Mouse (Mus musculus) embryonic stem cell, embryonic (primary cell): Measurements from ENCODE around the gene Polr3h.

Experiments
- CTCF ChIA-PET, 4 experiments: fragments of 300-600 bp in 2 of 4; fragments of 350-600 bp in 2 of 4; sonication (Branson Sonifier 250); formaldehyde crosslinking; loops; one replicate each; lab custom pipeline; 2022; ENCODE audit warnings: inconsistent platforms in 2 of 4; lab: Charles Lee
- POLR2A ChIA-PET, 4 experiments: fragments of 300-600 bp in 2 of 4; fragments of 350-600 bp in 2 of 4; sonication (Branson Sonifier 250); formaldehyde crosslinking; loops; one replicate each; lab custom pipeline; 2022; ENCODE audit warnings: antibody characterized with exemption in 4 of 4, inconsistent platforms in 1 of 4; lab: Charles Lee

Gene Polr3h

DNA sequence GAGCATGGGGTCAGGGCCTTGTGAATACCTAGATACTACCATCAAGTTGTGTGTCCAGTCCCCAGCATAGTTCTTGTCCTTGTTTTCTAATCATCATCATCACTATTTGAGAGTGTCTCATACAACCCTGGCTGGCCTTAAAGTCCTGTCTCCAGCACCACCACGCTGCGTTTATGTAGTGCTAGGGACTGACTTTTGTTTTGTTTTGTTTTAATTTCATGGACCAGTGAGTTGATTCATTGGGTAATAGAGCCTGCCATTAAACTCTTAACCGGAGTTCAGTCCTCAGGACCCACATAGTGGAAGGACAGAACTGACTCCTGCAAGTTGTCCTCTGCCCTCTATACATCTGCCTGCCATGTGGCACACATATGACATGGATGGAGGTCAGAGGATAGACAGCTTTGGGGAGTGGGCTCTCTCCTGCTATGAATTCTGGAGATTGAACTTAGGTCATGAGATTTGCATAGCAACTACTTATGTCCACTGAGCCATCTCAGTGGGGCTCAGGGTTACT is 40.6 kb downstream of the Polr3h start:
- ChIA-PET POLR2A (interaction anchor here in 3 of 4 experiments (0.7 to 13.6 kb wide), 12 partner anchors 9 to 75 kb away, joined by 3 to 151 read pairs (median 4); partner anchors contain the start of genes Aco2 (in 2 of the 3) and Phf5a (in 2 of the 3)), CTCF (interaction anchor here in 3 of 4 experiments (0.8 to 2.1 kb wide), 3 partner anchors 19 kb away, joined by 3 to 9 read pairs (median 8); no protein-coding TSS in a partner anchor)

DNA sequence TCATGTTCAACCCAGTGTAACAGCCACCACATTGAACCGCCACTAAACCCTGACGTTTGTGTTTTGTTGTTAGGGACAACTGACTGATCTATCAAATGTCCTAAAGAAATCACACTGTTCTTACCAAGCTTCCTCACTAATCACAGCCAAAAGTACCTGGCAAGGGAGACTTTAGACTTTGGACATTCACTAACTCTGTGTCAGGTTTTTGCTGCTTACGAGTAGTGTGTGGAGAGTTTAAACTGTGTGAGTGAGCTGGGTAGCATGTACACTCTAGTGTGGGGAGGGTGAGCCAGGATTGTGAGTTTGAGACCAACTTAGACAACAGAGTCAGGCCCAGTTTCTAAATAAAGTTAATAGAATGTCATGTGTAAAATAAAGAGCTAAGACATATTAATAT is 43.7 kb downstream of the Polr3h start:
- ChIA-PET POLR2A (interaction anchor here in 2 of 4 experiments (0.8 to 5.4 kb wide), 8 partner anchors 9 to 71 kb away, joined by 3 to 63 read pairs (median 4); partner anchors contain the start of genes Aco2 (in 2 of the 2), Phf5a (in 2 of the 2) and Polr3h (in 1 of the 2)), CTCF (interaction anchor here in 1 of 4 experiments (1.4 kb wide), 1 partner anchor 23 kb away, joined by 4 read pairs; no protein-coding TSS in a partner anchor)

DNA sequence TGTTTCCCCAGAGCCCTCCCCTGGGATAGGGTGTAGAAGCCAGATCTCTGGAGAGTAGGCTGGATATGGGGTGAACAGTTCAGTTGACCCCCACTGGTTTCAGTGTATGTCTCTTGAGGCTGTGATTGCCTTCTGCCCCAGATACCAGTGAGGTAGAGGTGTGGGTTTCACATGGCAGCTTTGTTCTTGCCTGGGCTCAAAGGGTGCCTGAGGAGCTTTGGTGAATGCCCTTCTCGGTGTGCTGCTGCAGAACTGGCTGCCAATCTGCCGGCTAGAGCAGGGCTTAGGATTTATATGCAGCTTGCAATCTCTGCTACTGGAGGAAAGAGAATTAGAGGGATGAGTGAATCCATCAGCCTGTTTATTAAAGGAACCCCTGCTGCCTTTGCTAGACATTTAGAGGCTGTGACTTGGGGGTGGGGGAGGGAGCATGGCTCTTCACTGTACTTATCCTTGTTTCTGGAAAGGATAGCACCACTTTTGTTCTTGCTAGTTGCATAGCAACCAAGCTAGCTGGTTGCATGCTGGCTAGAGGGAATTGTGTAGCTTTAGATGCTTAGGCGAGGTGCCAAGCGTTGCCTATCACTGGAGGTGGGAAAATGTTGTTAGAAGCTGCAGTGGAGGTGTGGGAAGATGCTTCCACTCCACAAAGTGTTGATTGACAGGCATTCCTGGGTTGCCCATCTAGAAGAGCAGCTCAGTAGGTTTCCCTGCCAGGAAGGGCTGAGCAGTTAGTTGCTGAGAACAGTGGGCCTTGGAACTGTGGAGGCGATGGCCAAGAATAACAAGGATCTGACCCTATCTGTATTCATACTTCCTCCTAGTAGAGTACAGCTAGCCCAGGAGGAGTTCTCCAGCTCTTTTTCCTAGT is 46.3 kb downstream of the Polr3h start:
- ChIA-PET POLR2A (interaction anchor here (0.6 to 5.4 kb wide), 26 partner anchors 8 to 133 kb away, joined by 3 to 63 read pairs (median 4); partner anchors contain the start of genes Phf5a (in 2 of the 4), Tob2 (in 2 of the 4), Aco2 (in 1 of the 4) and Polr3h (in 1 of the 4)), CTCF (interaction anchor here in 3 of 4 experiments (0.6 to 1.7 kb wide), 7 partner anchors 25 to 390 kb away, joined by 3 to 11 read pairs (median 4); no protein-coding TSS in a partner anchor)

DNA sequence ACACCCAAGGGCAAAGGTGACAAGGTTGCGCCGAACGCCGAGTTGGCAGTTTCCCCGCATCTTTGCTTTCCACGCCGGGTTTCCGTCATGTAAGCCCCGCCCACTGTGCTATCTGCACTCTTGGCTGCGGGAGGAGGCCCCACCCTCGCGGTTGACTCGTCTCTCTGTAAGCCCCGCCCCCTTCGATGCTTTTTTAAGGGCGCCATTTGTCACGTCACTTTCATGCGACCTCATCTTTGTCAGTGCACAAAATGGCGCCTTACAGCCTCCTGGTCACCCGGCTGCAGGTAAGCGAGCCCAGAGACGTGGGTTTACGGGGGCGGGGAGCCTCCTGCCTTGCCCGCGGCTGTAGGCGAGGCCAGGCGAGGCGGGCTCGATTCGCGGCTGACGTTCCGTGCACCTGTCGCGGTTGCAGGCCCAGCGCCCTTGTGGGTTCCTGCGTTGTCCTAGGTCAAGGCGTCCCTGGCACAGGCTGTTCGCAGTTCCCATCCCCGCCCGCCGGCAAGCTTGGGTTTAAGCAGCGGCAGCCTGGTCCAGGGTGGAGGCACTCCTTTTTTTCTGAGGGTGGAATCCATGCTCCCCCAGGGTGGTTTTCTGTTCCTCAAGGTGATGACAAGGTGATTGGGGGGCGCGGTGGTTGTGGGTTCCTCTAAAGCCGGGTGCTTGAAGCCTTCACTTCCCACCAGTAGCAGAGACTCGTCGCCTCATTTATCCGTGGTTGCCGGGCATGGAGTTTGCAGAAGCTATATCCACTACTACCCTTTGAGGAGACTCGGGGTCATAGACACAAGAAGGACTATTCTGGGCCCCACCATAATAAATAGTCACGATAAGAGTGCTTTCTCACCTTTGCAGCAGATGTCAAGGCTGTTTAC is 53.5 kb downstream of the Polr3h start, which contains the start of gene Aco2:
Gene Aco2 (plus strand): TSS at position 48 of the 875 bp plus-strand sequence.
- ChIA-PET POLR2A (interaction anchor here in 3 of 4 experiments (0.6 to 10.5 kb wide), 78 partner anchors 7 to 1796 kb away, joined by 3 to 218 read pairs (median 5); partner anchors contain the start of genes Tob2 (in 3 of the 3), Polr3h (in 2 of the 3), Rbx1 (in 2 of the 3) and Ep300 (in 1 of the 3)), CTCF (interaction anchor here (0.7 to 1.5 kb wide), 7 partner anchors 11 to 41 kb away, joined by 3 to 7 read pairs (median 4); no protein-coding TSS in a partner anchor)

DNA sequence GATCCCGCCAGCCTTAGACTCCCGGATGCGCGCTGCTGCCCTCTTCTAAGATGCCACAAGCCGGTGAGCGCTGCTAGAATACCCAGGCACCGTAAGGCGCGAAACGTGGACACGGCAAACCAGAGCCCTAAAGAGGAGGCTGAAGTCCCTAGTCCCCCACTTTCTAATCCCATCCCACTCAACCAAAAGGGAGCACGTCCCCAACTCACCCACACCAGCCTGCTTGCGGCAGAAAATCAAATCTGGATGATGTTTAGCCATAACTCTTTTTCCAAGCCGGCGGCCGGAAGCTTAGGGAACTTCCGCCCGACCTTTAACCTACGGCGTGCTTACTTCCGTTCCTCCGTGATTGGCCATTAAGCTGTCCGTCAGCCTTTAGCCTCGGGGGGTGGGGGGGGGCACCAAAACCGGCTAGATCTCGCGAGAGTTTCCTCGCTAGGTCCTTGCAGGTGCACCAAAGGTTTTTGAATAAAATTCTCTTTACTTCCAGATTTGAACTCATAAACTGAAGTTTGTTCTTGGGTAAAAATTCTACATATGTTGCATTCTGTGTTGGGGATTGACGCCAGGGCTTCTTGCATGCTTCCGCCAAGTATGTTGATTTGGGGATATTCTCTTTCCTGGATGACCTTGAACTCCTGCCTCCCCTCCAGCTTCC is 54.3 kb downstream of the Polr3h start, which contains the start of gene Phf5a:
Gene Phf5a (minus strand): TSS at position 308 of the 658 bp plus-strand sequence.
- ChIA-PET CTCF (interaction anchor here in 3 of 4 experiments (0.6 to 1.5 kb wide), 5 partner anchors 10 to 41 kb away, joined by 3 to 7 read pairs (median 5); no protein-coding TSS in a partner anchor), POLR2A (interaction anchor here in 3 of 4 experiments (0.6 to 10.5 kb wide), 86 partner anchors 8 to 1795 kb away, joined by 3 to 218 read pairs (median 5); partner anchors contain the start of genes Tob2 (in 3 of the 3), Polr3h (in 2 of the 3), Rbx1 (in 2 of the 3) and Ep300 (in 1 of the 3))

DNA sequence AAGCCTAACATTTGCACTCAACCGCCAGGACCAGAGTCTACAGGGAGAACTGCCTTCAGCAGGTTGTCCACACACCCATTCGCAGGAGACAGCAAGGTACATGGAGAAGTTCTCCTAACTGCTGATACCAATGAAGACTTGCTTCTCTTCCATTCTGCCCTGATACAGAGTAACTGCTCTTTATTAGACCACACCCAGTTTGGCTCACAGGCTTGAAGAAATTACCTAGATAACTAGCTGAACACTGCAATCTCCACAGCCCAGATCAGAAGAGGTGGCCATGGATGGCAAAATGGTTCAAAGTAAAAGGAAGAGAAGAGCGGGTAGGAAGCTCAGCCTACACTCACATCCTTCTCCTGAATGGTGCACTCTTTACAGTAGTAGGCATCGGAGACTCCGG is 56.1 kb downstream of the Polr3h start:
- CTCF ChIA-PET, result interaction anchor here in 1 of 4 experiments (0.7 kb wide), 1 partner anchor 38 kb away, joined by 6 read pairs; no protein-coding TSS in a partner anchor
- POLR2A ChIA-PET, result interaction anchor here in 3 of 4 experiments (0.6 to 16.6 kb wide), 11 partner anchors 9 to 141 kb away, joined by 3 to 218 read pairs (median 8); partner anchors contain the start of gene Tob2 (in 1 of the 3)

DNA sequence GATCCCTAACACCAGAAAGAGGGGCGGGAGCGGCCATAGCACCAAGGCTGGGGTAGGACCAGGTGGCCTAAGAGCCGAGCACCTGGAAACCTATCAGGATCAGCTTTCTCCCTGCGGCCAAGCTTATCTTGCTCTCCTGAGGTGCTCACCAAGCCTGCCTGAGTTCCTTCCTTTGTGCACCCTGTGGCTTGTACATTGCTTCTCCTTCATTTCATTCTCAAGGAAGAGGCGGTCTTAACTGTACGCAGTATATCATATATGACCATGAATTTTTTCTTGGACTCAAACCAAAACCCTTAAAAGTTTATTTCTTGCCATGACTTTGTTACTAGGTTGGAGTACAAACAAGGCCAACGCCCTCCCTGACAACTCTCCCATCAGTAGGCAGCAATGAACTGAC is 61.8 kb downstream of the Polr3h start:
- ChIA-PET CTCF (interaction anchor here in 1 of 4 experiments (0.6 to 1.7 kb wide), 2 partner anchors 33 to 41 kb away, joined by 3 to 7 read pairs; no protein-coding TSS in a partner anchor), POLR2A (interaction anchor here in 2 of 4 experiments (0.8 to 16.6 kb wide), 17 partner anchors 6 to 344 kb away, joined by 3 to 218 read pairs (median 5); partner anchors contain the start of genes Aco2 (in 1 of the 2) and Phf5a (in 1 of the 2))

DNA sequence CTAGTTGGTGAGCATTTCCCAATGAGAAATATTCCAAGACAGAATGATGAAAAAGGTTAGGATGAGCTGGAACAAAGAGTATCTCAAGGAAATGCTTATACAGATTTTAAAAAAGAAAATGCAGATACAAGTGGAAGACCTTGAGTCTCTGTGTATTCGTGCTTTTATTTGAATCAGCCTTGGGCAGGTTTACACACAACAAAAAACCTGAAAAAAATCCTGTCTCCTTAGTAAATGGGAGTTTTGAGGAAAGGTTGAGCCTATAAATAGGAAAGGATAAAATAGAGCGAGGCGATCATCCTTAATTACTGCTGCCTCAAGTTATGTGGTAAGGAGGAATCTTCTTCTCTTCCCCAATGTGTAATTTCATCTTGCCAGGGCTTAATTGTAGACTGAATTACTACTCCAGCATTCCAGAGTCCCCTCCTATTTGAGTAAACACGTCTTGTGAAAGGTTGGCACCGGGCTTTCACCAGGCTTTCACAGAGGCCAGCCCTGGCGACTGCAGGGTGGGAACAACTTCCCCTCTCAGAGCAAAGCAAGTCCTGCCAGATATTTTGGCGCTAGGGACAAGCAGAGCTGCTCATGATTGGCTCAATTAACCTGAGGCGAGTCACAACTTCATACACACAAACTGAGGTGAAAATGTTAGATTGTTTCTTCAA is 65.4 kb downstream of the Polr3h start:
- POLR2A ChIA-PET, result interaction anchor here (0.5 to 16.6 kb wide), 47 partner anchors 8 to 1386 kb away, joined by 3 to 218 read pairs (median 5); partner anchors contain the start of genes Aco2 (in 3 of the 4), Phf5a (in 2 of the 4), Pmm1 (in 2 of the 4) and Polr3h (in 2 of the 4)
- CTCF ChIA-PET, result interaction anchor here in 2 of 4 experiments (0.5 to 1.6 kb wide), 10 partner anchors 26 to 998 kb away, joined by 3 to 10 read pairs (median 5); no protein-coding TSS in a partner anchor

DNA sequence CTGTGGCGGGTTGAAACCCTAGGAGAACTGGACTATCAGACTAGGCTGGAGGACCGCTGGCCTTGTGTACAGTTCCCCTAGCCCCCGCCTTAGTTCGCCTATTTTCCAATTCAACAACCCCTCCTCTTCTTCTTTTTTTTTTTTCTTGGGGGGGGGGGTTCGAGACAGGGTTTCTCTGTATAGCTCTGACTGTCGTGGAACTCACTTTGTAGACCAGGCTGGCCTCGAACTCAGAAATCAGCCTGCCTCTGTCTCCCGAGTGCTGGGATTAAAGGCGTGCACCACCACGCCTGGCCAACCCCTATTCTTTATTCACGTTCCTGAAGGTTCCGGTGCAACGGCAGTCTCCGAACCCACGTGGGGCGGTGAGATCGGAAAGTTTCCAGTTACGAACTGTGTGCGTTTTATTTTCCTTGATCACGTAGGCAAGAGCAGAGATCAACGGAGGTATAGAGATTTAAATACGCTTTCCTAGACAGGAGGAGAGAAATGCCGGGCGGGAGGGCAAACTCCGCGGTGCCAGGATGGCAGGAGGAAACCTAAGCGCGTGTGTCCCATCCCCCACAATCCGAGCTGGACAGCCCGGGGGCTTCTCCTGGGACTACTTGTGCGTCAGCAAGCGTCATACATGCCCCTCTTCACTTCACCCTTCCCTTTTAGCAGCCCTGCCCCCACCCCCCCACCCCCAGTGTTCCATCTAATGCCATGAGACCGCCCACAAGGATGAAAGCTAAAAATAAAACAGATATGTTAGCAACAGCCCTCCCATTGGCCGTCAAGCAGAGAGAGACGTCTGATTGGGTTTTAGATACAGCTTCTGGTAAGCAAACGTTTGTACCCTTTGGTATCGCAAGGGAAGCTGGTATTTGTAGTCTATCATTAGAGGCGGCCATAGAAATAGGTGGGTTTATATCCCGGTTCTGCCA is 66.4 kb downstream of the Polr3h start:
- POLR2A ChIA-PET, result interaction anchor here in 3 of 4 experiments (0.5 to 16.6 kb wide), 58 partner anchors 9 to 1387 kb away, joined by 3 to 218 read pairs (median 5); partner anchors contain the start of genes Aco2 (in 3 of the 3), Phf5a (in 2 of the 3), Pmm1 (in 2 of the 3) and Polr3h (in 2 of the 3)
- CTCF ChIA-PET, result interaction anchor here in 2 of 4 experiments (0.5 to 1.6 kb wide), 11 partner anchors 27 to 999 kb away, joined by 3 to 10 read pairs (median 5); no protein-coding TSS in a partner anchor

DNA sequence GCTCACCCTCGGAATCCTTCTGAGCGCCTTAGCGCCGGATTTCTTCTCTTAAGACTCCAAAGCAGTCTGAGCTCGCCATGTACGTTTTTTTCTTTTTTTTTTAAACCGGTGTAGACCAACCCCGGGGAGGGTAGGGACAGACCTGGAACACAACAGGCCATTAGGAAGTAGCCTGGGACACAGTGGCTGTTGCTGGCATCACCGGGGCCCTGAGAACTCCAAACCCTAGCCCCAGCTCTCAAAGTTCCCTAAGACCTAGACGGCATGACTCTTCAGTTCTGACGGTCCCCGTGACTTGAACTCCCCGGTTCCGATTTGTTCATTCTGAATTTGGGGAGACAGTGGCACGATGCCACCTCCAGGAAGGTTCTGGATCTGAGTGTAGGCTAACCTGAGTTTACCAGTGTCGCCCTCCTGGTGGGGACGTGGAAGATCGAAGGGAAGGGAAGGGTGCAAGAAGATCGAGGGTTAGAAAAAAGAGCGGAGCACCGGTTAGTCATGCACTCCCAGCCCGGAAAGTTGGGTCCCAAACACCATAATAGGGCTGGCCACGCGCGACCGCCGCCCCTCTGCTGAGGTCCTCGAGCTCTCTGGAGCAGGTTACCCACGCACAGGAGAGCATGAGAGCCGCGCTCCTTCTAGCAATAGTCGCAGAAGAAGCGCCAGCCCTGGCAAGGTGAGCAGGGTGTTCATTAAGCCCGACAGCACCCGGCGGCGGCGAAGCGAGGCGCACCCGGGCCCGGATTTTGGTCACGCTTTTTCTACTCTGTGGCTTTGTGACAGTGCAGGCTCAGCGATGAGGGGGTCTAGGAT is 67.3 kb downstream of the Polr3h start, which contains the start of gene Tob2:
Gene Tob2 (minus strand): TSS at position 280 of the 813 bp plus-strand sequence.
- CTCF ChIA-PET, result interaction anchor here in 2 of 4 experiments (0.6 to 1.1 kb wide), 2 partner anchors 10 to 117 kb away, joined by 4 to 8 read pairs; no protein-coding TSS in a partner anchor
- POLR2A ChIA-PET, result interaction anchor here in 3 of 4 experiments (0.5 to 16.6 kb wide), 55 partner anchors 9 to 392 kb away, joined by 3 to 218 read pairs (median 5); partner anchors contain the start of genes Aco2 (in 3 of the 3), Phf5a (in 3 of the 3), Pmm1 (in 2 of the 3) and Polr3h (in 2 of the 3)

DNA sequence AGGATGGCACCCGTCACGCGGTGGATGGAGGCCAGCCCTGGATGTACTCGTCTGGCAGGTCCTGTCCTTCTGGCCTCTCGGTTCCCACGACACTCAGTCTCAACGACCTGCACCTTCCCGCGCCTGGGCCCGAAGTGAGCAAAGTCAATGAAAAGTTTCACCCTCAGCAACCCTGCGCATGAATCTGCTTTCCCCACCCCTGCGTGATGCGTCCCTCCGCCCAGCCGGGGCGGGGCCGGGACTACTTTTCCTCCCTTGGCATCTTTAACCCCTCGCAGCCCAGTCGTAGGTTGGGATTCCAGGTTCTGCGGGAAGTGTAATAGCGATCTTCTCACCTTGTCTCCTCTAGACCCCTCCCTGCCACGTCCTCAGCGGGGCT is 67.9 kb downstream of the Polr3h start:
- ChIA-PET CTCF (interaction anchor here in 2 of 4 experiments (0.6 to 1.1 kb wide), 3 partner anchors 10 to 187 kb away, joined by 4 to 11 read pairs (median 8); no protein-coding TSS in a partner anchor), POLR2A (interaction anchor here (0.6 to 16.6 kb wide), 55 partner anchors 9 to 392 kb away, joined by 3 to 218 read pairs (median 5); partner anchors contain the start of genes Aco2 (in 3 of the 4), Phf5a (in 3 of the 4), Polr3h (in 2 of the 4) and Tef (in 2 of the 4))

DNA sequence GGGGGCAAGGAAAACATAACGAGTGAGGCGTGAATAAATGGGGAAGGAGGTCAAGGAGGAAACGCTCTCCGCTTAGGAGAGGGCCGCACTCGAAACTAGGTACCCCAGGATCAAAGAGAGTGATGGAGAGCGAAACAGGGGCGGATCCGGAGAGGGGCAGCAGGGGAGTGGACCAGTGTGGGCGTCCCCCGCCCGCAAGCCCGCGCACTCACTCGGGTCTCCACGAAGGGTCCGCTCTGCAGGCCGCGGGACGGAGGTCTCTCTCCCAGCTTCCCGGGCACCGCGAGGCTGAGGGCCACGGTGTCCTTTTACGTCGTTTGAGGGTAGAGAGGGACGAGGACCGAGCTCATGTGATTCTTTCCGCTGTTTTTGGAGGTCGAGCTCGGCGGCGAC is 68.3 kb downstream of the Polr3h start:
- ChIA-PET CTCF (interaction anchor here in 2 of 4 experiments (0.6 to 1.1 kb wide), 2 partner anchors 9 to 187 kb away, joined by 4 to 11 read pairs; no protein-coding TSS in a partner anchor), POLR2A (interaction anchor here (0.6 to 16.6 kb wide), 48 partner anchors 10 to 391 kb away, joined by 3 to 218 read pairs (median 5); partner anchors contain the start of genes Aco2 (in 3 of the 4), Phf5a (in 3 of the 4), Polr3h (in 2 of the 4) and Ep300 (in 1 of the 4))
